Mouse (Mus musculus) ZHBTc4 (cell line): ENCODE data around the gene Zfand3.

ENCODE experiments used
- DNase-seq: peaks from one replicate; pipeline ENCODE4 v3.0.0-alpha.2; 2011; ENCODE audit warnings: low read depth, low spot score

The Zfand3 gene

GRCm38 (mm10) chr17:30103005-30103404 is 98.5 kb downstream of the Zfand3 start:
- DNase-seq: no peak

- DNase-seq: no peak
Observed at GRCm38 (mm10) chr17:30103641-30104165, 99.2 kb downstream of the Zfand3 start.

GRCm38 (mm10) chr17:30105369-30105768 is 100.8 kb downstream of the Zfand3 start:
- no peak for DNase-seq

DNA sequence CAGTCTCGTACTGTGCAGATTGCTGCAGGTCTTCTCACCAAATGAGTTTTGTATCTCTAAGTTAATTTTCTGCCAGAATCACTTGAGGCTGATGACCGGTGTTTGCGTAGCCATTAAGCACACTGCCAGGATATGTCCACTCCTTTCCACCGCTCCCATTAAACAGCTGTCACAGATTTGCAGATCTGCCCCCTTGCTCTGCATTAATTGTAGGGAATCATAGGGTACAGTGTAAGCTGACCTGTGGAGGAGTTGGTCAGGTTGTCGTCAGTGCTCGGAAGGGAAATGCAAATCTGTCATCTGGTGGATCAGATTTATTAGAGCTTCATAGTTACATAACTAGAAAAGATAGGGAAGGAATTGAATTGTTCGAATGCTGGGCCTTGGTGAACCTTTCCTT is 106.1 kb downstream of the Zfand3 start:
- DNase-seq: no peak

DNA sequence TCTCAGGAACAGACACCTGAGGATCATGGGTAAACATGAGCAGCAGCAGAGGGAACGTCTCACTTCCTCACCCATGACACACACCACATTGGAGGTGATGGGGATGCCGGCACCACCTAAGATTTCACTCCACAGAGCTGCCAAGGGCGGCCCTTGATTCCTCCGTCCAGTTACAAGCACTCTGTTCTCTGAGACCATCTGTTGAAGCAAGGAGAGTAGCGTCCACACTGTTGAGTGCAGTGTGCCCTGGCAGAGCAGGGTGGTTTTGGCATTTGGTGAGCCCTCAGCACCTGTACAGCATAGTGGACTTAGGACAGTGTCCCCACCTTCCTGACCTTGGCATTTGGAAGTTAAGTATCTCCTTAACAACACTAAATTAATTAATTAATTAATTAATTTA is 107.0 kb downstream of the Zfand3 start:
- no peak for DNase-seq

DNA sequence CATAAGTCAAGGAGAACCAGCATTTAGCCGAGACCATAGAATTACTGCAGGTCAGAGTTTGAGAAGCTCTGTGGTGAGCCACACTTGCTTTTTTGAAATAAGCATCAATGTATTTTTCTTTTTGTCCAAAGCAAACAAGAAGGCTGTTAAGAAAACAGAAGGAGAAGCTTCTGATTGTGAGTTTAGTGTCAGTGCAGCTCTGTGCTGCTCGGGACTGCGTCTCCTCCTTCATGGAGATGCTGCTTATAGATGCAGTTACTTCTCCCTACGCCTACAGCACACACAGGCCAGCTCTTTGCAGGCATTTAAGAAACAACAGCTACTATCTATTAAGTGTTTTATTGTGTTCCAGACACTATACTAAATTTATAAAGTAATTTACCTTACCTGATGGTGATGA is 107.5 kb downstream of the Zfand3 start:
- no peak for DNase-seq

GRCm38 (mm10) chr17:30112555-30113305 is 108.2 kb downstream of the Zfand3 start:
- peak; percentile 28 for DNase-seq

DNA sequence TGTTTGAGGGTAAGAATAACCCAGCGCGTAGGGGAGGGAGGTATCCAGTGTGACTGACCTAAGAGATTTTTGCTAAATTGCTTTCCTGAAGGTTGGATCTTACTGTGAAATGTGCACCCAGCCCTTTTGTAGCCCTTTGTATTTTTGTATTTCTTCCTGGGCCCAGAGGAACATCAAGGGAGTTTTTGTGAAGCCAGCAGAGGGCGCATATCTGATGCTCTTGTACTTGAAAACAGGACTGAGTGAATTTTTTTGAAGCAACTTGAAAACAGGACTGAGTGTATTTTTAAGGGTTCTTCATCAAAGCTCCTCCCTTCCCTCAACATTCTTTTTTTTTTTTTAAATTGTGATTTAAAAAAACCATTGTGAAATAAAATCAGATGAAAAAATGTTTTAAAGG is 110.2 kb downstream of the Zfand3 start:
- DNase-seq: peak; percentile 58

DNA sequence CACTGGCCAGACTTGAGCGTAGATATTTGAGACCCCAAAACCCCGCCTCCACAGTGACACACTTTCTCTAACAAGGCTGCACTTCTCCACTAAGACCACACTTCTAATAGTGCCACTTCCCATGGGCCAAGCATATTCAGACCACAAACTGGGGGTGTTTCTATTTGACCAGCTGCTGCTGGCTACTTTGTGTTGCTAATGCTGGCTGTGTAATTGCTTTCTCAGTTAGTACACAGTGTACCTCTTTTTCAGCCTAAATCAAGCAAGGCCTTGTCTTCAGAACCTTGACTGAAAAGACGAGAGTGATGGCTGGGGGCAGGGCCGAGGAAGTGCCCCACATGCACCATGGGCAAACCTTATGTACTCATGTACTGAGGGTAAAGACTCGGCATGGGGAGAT is 111.7 kb downstream of the Zfand3 start:
- DNase-seq: peak; percentile 17

- no peak for DNase-seq
Observed at GRCm38 (mm10) chr17:30118036-30118435, 113.5 kb downstream of the Zfand3 start.

DNA sequence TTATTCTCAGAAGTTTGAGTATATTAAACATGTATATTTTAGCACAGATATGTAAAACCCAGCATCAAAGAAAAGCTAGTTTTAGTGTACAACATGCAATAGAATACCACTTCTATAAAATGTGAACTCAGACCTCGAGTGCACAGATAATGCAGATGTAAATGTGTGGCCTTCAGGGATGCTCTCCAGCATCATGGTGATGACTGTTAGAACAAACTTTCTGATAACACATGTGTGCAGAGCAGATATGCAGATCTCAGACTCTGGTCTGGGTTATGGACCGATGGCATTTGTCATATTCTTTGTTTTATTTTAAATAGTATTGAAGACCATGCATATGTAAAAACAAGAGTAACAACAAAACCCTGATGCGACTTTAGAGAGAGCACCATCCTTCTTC is 117.7 kb downstream of the Zfand3 start:
- DNase-seq: no peak

GRCm38 (mm10) chr17:30128456-30128855 is 123.9 kb downstream of the Zfand3 start:
- no peak for DNase-seq

- no peak for DNase-seq
Observed at GRCm38 (mm10) chr17:30129220-30129619, 124.7 kb downstream of the Zfand3 start.

GRCm38 (mm10) chr17:30130326-30130725 is 125.8 kb downstream of the Zfand3 start:
- no peak for DNase-seq

DNA sequence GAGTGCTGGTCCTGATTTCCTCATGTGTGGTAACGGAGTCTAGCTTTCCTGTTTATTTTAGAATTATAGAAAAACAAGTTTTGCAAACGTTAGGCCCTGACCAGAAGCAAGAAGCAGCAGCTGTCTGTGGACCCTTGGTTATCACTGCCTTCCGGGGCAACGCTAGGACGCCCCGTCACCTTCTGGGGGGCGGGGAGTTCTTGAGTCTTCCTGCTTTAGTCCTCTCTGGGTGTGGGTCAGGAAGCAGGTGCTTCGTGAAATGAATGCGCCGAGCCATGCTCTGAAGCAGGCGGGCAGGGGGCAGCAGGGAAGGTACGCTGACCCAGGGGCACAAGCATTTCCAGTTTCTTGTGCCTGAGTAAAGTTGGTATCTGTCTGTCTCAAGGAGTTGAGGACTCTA is 129.1 kb downstream of the Zfand3 start:
- no peak for DNase-seq

DNA sequence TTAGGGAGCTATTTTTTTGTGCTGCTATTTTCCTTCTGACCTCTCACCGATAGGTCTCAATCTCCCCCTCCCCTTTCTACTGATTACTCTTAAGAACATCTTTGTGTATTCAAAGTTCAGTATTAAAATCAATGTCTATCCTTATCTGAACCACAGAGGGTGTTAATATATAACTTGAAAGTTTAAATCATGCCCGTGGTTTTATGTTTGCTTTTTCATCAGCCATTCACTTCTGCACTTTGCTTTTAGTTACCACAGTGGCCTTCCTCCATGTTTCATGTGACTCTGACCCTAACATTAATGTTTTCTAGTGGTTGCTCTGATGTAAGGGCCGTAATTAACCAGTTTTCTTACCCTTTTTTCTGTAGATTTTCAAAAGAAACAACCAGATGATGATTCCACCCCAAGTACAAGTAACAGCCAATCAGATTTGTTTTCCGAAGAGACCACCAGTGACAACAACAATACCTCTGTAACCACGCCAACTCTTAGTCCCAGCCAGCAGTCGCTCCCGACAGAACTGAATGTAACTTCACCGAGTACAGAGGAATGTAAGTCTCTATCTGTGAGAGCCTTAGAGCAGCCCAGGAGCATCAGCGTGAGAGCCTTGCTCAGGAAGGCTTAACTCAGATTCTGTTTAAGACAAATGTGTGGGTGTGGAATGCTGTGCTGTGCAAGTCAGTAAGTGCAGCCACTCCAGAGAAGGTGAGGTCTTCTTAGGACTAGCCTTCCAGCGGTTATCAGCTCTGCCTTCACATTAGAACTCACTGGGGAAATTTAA is 130.6 kb downstream of the Zfand3 start:
- no peak for DNase-seq

DNA sequence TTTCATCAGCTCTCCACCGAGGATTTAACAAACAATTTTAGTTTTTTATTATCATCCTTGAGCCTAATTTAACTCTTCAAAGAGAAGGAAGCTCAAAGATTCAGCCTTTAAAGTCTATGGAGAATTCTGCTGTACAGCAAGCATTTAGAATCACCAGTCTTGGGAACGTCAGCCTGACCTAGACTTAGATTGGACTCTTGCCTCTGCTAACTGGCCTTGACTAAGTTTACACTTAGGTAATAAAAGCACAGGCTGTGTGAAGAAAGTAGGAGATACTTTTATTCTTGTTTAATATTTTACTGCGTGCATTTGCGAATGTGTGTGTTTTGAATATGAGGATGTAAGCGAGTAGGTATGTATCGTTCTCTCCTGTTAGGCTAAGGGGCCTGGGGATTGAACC is 131.4 kb downstream of the Zfand3 start:
- DNase-seq: no peak

DNA sequence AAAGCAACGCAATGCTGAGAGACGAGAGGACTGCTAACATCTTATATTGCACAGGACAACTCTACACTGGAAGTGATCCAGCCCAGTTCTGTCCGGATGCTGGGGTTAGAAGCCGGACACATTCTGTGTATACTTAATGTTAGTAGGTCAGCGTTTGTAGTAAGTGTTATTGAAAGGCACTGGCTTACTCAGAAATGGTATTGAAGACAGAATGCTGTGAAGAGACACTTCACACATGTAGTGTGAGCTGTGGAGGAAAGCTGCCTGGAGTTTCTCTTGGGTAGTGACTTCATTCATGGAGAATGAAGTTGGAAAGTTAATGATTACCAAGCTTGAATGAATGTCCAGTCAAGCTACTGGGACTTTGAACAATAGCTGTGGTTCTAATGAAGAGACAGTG is 132.2 kb downstream of the Zfand3 start:
- DNase-seq: no peak

DNA sequence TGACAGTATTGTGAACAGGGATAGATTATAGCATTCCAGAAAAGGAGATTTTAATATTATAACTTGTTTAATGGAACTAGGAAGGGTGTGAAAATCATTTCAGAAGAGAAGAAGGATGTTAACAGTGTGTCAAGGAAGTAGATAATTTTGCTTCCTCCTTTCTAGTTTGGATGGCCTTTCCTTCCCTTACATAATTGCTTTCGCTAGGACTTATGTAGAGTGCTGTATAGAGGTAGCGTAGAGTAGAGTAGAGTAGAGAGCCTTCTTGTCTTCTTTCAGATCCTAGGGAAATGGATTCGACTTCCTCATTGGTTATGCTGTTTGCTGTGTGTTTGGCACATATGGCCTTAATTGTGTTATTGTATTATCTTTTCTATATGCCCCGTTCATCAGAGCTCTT is 132.6 kb downstream of the Zfand3 start:
- DNase-seq: no peak

DNA sequence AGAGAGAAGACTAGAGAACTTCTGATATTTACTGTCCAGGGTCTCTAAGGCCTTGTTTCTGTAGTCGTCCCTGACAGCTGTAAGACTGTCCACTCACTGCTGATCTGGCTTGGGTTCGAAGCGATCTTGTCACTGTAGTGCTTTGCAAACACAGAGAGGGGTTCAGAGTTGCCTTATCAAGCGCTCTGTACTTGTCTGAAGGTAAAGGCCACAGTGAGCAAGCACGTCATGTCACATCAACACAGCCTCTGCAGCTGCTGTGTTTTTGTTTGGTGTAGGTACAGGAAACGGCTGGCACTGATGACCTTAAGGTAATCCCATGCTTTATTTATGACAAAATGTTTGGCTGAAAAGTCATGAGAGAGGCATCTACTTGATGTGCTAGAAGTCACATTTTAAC is 139.6 kb downstream of the Zfand3 start:
- no peak for DNase-seq

DNA sequence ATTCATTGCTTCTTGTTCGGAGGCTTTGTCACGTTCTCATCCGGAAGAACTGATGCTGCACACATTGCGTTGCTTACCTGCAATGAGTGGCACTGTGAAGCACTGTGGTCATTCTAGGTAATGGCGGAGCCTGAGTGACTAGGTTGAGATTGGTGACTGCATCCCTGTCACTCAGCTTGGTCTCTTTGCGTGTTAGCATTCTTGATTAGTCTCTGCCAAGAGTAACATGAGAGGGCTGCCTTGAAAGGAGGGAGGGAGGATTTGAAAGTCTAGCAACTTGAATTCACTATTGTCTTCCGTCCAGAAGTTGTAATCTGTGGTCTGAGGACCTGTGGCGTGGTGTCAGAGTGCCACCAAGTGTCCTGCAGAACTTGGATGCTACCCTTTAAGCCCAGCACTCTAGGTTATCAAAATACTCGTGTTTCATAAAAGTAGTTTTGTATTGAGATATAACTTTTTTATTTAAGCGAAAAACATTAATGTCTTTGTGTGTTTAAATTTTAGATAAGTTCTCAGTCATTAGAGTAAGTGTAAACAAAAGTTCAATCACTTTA is 141.1 kb downstream of the Zfand3 start:
- DNase-seq: no peak

- no peak for DNase-seq
Observed at GRCm38 (mm10) chr17:30146555-30146954, 142.0 kb downstream of the Zfand3 start.

DNA sequence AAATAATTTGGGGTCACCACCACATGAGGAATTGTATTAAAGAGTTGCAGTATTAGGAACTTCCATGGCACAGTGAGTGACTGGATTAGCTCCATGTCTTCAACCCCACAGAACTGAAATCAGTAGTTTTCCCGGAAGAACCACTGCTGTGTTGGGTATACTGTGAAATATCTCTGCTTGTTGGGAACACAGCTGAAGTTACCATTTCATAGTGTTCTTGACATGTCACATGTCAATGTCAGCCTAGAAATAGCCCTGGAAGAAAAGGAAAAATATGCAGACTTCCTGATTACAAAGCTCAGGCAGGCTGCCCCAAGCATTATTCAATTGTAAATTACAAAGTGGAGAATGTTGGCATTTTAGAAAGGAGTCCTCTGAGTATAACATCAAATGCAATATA is 143.4 kb downstream of the Zfand3 start:
- DNase-seq: no peak
